Mouse (Mus musculus) liver, embryonic 11.5 days (tissue): ENCODE data around the gene Gm19426. TPM values are rescaled to one million over a fixed set of nuclear protein-coding genes. Genes with fewer than 3 reads are reported as not detected.
"Not testable (repeated sequence)": the region's sequence is repeated elsewhere in the genome, so short reads cannot be mapped to it uniquely, and the experiment has no call there.

Experiments
- ATAC-seq: fragments of 200-750 bp; cut with Nextera tagmentation; replicated peaks from 2 replicates; pipeline ENCODE4 v1.8.0; 2017; ENCODE audit warnings: moderate number of reproducible peaks, mild to moderate bottlenecking, moderate TSS enrichment, moderate library complexity; ENCODE audit not compliant: low FRiP score
- DNase-seq: peaks from one replicate; pipeline ENCODE4 v3.0.0-alpha.2; 2017; ENCODE audit warnings: low spot score
- H3K27ac ChIP-seq: fragments of 300-500 bp; sonication (generic); 2 replicates; pipeline ENCODE4 v1.5.1; 2014; ENCODE audit warnings: mild to moderate bottlenecking, low read depth, low read length, control low read depth
- H3K27me3 ChIP-seq: fragments of 300-500 bp; sonication (generic); replicated peaks from 2 replicates; pipeline ENCODE4 v1.6.1; 2014; ENCODE audit warnings: low read length, mixed read lengths; ENCODE audit not compliant: control insufficient read depth, insufficient read depth
- H3K36me3 ChIP-seq: fragments of 300-500 bp; sonication (generic); 2 replicates; pipeline ENCODE4 v1.6.1; 2014; ENCODE audit warnings: mild to moderate bottlenecking, low read length, moderate library complexity, mixed read lengths; ENCODE audit not compliant: control insufficient read depth, insufficient read depth
- H3K4me1 ChIP-seq: fragments of 300-500 bp; sonication (generic); replicated peaks from 2 replicates; pipeline ENCODE4 v1.6.1; 2014; ENCODE audit warnings: low read length, mixed read lengths; ENCODE audit not compliant: control insufficient read depth, insufficient read depth
- H3K4me2 ChIP-seq: fragments of 300-500 bp; sonication (generic); 2 replicates; pipeline ENCODE4 v1.6.1; 2014; ENCODE audit warnings: mild to moderate bottlenecking, control low read depth, moderate library complexity
- H3K4me3 ChIP-seq: fragments of 300-500 bp; sonication (generic); 2 replicates; pipeline ENCODE4 v1.5.1; 2014; ENCODE audit warnings: low read depth, low read length, control low read depth
- H3K9ac ChIP-seq: fragments of 300-500 bp; sonication (generic); 2 replicates; pipeline ENCODE4 v1.6.1; 2014; ENCODE audit warnings: low read depth, low read length, control low read depth
- H3K9me3 ChIP-seq: fragments of 300-500 bp; sonication (generic); 2 replicates; pipeline ENCODE4 v1.6.1; 2016; ENCODE audit warnings: low read length, inconsistent platforms, mixed read lengths; ENCODE audit not compliant: control insufficient read depth
- WGBS: fragments of 180-500 bp; shearing (Covaris S2); extraction: QIAGEN DNeasy Blood & Tissue Kit; methylation state at CpG from one replicate; pipeline ENCODE4 v1.1.7; 2014; 5-methylcytosine and 5-hydroxymethylcytosine counted together
- polyA plus RNA-seq: library from polyadenylated mRNA; unstranded; fragments of >200 nt; fragmentation: Nextera tagmentation; extraction: Ambion mirVana; gene quantifications from 2 replicates; pipeline ENCODE4 v1.2.1, GENCODE M21; 2014

The Gm19426 gene
- polyA plus RNA-seq, 1 experiment from 2014 or later = 3.3 TPM

GRCm38 (mm10) chr2:84734351-84734864 is 9.0 kb downstream of the Gm19426 start:
- Histone ChIP-seq H3K27ac (peak overlapping the region; percentile 85), H3K4me2 (peak overlapping the region; percentile 68), H3K9ac (peak overlapping the region; percentile 69), H3K9me3 (no peaks in the 10 kb centered on the region), H3K4me3 (peak overlapping the region; percentile 51), H3K4me1 (peaks cover 57% of the 10 kb centered on the region), H3K27me3 (peaks cover 21% of the 10 kb centered on the region), H3K36me3 (no peaks in the 10 kb centered on the region)
- DNase-seq (peak; percentile 57), ATAC-seq (no peak)
- WGBS = 2% methylated on average over 11 of the region's 11 CpGs

DNA sequence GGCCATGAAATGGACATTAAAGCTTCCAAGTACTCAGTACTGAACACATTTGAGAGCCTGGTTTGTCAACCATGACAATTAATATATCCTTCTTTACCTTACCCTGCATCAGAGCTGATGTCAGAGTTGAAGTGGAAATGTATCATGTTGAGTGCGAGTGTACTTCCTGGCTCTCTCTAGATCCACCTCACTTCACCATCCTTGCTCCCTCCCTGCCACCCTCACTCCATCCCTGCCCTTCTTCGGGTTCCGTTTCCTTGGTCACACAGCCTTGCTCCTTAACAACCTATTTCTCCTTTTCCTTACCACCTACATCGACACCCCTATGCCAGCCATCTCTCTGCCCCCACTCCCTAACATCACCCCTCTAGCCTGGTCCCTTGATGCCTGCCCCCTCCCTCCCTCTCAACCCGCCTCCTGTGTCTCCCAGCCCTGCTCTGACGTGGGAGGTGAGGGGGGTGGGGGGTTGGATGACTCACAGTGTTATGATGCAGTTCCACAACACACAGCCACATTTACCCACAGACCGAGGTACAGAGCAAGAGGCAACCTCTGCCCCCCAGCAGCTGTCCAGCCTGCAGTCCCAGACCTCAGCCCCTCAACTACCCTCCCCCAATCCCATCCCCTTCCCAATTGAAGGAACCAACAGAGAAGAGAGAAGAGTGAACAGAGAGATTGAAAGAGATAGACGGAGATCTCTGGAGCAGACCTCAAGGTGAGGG is 9.7 kb downstream of the Gm19426 start, which contains the start of gene Ypel4:
Gene Ypel4, plus strand, starts transcription at position 480 of the 722 bp plus-strand sequence.
- peak within 1 kb of the TSS; percentile 51 for H3K4me3 ChIP-seq
- peak within 1 kb of the TSS; percentile 68 for H3K4me2 ChIP-seq
- H3K4me1 ChIP-seq = peaks cover 52% of the 10 kb centered on the region
- peak within 1 kb of the TSS; percentile 69 for H3K9ac ChIP-seq
- WGBS = 6% methylated on average over 8 of the region's 8 CpGs
- peaks cover 21% of the 10 kb centered on the region for H3K27me3 ChIP-seq
- no peaks in the 10 kb centered on the region for H3K9me3 ChIP-seq
- DNase-seq (peak; percentile 61), ATAC-seq (peak; percentile 46)
- no peaks in the 10 kb centered on the region for H3K36me3 ChIP-seq
- H3K27ac ChIP-seq = peak within 1 kb of the TSS; percentile 85

DNA sequence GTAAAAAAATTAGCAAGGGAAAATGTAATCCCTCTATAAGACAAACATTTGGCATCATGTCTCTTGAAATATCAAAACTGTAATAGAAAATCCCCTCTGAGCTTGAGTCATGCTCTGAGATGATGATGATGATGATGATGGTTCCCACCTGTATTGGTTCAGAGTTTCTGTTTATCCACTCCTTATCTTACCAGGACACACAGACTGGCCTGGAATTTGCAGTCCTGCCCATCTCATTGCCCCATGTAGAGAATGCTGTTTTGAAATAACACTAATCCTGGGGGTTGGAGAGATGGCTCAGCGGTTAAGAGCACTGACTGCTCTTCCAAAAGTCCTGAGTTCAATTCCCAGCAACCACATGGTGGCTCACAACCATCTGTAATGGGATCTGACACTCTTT is 11.1 kb downstream of the Gm19426 start:
- no peak for ATAC-seq

DNA sequence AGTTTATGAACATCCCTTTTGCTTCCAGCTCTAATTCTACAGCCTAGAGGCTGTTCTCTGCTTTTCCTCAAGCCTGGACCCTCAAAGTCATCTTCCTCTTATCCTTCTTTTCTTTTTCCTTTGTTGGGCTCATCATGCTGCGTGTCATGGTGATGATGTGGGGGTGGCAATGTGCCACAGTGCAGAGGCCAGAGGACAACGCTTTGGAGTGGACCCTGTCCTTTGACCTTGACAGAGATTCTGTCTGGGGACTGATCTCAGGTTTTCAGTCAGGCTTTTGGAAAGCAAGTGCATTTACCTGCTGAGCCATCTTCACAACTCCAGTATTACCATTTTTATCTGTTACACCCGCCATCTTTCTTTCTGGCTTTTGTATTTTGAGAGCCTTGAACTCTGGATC is 12.2 kb downstream of the Gm19426 start:
- ATAC-seq (no peak), DNase-seq (no peak)
- Histone ChIP-seq H3K27ac (no peak overlapping the region), H3K4me2 (no peak overlapping the region), H3K27me3 (peaks cover 7% of the 10 kb centered on the region; the same call in 1 of the 2 replicates), H3K4me1 (peaks cover 31% of the 10 kb centered on the region), H3K4me3 (no peak overlapping the region), H3K36me3 (no peaks in the 10 kb centered on the region), H3K9me3 (no peaks in the 10 kb centered on the region), H3K9ac (no peak overlapping the region)
- WGBS = 85% methylated on average over 3 of the region's 3 CpGs

More for the DNA sequence above, 11.1 kb downstream of the Gm19426 start:
- Histone ChIP-seq H3K27ac (no peak overlapping the region), H3K36me3 (no peaks in the 10 kb centered on the region), H3K4me3 (no peak overlapping the region), H3K9ac (no peak overlapping the region), H3K27me3 (peaks cover 16% of the 10 kb centered on the region), H3K4me1 (peaks cover 39% of the 10 kb centered on the region), H3K9me3 (no peaks in the 10 kb centered on the region), H3K4me2 (no peak overlapping the region)
- no peak for DNase-seq
- WGBS = 77% methylated on average over 1 of the region's 1 CpGs

GRCm38 (mm10) chr2:84728191-84728590 is 15.3 kb downstream of the Gm19426 start:
- H3K9ac ChIP-seq, H3K27me3 ChIP-seq, H3K4me3 ChIP-seq, ATAC-seq, DNase-seq, H3K27ac ChIP-seq, H3K9me3 ChIP-seq: not testable (repeated sequence)
- 82% methylated on average over 5 of the region's 5 CpGs for WGBS
- peaks cover 12% of the 10 kb centered on the region for H3K4me1 ChIP-seq
- H3K36me3 ChIP-seq = peaks cover 13% of the 10 kb centered on the region
- peak overlapping the region; percentile 73; the same call in 1 of the 2 replicates for H3K4me2 ChIP-seq

DNA sequence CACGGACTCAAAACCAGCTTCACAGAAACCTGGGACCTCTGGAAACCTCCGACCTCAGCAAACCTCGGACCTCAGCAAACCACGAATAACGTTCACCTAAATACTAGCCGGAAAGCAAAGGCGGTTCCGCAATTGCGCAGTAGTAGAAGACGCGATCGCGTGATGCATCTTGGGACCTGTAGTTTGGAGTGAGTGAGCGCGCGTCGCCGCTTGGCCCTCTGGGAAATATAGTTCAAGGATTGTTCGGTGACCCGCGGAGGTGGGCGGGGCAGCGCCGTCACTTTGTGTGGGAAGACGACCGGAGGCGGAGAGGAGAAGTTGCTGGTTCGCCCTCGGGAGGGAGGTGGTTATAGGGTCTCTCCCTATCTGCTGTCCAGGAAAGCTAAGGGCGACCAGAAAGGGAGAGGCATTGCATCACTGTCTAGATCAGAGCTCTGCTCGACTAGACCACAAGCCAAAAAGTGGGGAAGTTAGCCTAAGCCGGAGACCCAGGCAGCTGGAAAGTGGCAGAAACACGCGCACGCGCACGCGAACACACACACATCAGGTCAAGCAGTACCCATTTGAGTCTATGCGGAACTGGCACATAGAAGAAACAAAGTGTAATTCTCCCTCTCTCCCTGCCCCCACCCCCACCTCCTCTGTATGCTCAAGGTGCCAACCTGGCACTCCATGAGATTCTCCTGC is 16.1 kb downstream of the Gm19426 start, which contains the start of gene Clp1:
Gene Clp1, minus strand, starts transcription at position 179 of the 687 bp plus-strand sequence.
- Histone ChIP-seq H3K9ac (peak within 1 kb of the TSS; percentile 65), H3K9me3 (no peaks in the 10 kb centered on the region), H3K4me2 (peak within 1 kb of the TSS; percentile 88), H3K27me3 (no peaks in the 10 kb centered on the region), H3K36me3 (peaks cover 13% of the 10 kb centered on the region), H3K4me1 (peaks cover 12% of the 10 kb centered on the region), H3K4me3 (peak within 1 kb of the TSS; percentile 73), H3K27ac (peak within 1 kb of the TSS; percentile 64)
- ATAC-seq = peak; percentile 94
- DNase-seq = peak; percentile 95
- WGBS = under 1% methylated on average over 39 of the region's 39 CpGs

GRCm38 (mm10) chr2:84726716-84727115 is 16.7 kb downstream of the Gm19426 start:
- Histone ChIP-seq H3K27ac (no peak overlapping the region; the same call in 1 of the 2 replicates), H3K9ac (peak overlapping the region; percentile 65), H3K9me3 (no peaks in the 10 kb centered on the region), H3K4me3 (peak overlapping the region; percentile 73), H3K4me1 (peaks cover 12% of the 10 kb centered on the region), H3K27me3 (no peaks in the 10 kb centered on the region), H3K4me2 (peak overlapping the region; percentile 88), H3K36me3 (peaks cover 13% of the 10 kb centered on the region)
- 3% methylated on average over 9 of the region's 9 CpGs for WGBS
- DNase-seq (peak; percentile 31), ATAC-seq (no peak)

- Histone ChIP-seq H3K9me3 (no peaks in the 10 kb centered on the region), H3K27me3 (no peaks in the 10 kb centered on the region), H3K4me3 (peak overlapping the region; percentile 73), H3K4me1 (peaks cover 19% of the 10 kb centered on the region), H3K9ac (no peak overlapping the region; the same call in 1 of the 2 replicates), H3K27ac (no peak overlapping the region), H3K4me2 (peak overlapping the region; percentile 88), H3K36me3 (peaks cover 13% of the 10 kb centered on the region)
- no peak for DNase-seq
- WGBS = 90% methylated on average over 10 of the region's 10 CpGs
- no peak for ATAC-seq
These were observed 17.7 kb downstream of the Gm19426 start for GRCm38 (mm10) chr2:84725770-84726169.
